ENCODE assay signal across 26 mouse cellular contexts in genomic region chr4:142888891-142889290, GRCm38 (mm10).
"Had no signal": no experiment of that assay in that cellular context is flagged by ENCODE, and none has a peak within 500 bp of the region (broad histone marks: within the 10 kb centered on the region; RNA-seq: fewer than 3 reads in every experiment).

No protein-coding gene starts in this region.

- H3K4me1 ChIP-seq: heart, embryonic 13.5 days; hindbrain, embryonic 13.5 days; intestine, embryonic 15.5 days; limb, embryonic 10.5 days; limb, embryonic 12.5 days; liver, embryonic 12.5 days had no signal

- DNase-seq: gastrocnemius, postnatal 14 days; gastrocnemius, postnatal 36 days; heart, adult 11 months; heart, adult 2 months; heart, postnatal 14 days; heart, postnatal 36 days; kidney, adult 18-20 months; kidney, adult 8-10 months; kidney, postnatal 10 days; kidney, postnatal 25 days; kidney, postnatal 4 days; liver had no signal

- H3K4me3 ChIP-seq: heart, adult 2 months; heart, embryonic 13.5 days; heart, embryonic 15.5 days; hindbrain, embryonic 13.5 days; hindbrain, embryonic 15.5 days; intestine, embryonic 15.5 days; layer of hippocampus, adult 2 months; left cerebral cortex, adult 2 months; limb, embryonic 10.5 days; limb, embryonic 12.5 days; liver, embryonic 12.5 days had no signal

- H3K36me3 ChIP-seq: heart, embryonic 13.5 days; heart, embryonic 15.5 days; hindbrain, embryonic 13.5 days; hindbrain, embryonic 15.5 days; intestine, embryonic 15.5 days; limb, embryonic 10.5 days; limb, embryonic 12.5 days; liver, embryonic 12.5 days had no signal

- H3K27ac ChIP-seq: heart, adult 2 months; heart, embryonic 13.5 days; heart, embryonic 15.5 days; hindbrain, embryonic 13.5 days; hindbrain, embryonic 15.5 days; intestine, embryonic 15.5 days; layer of hippocampus, adult 2 months; left cerebral cortex, adult 2 months; limb, embryonic 10.5 days; limb, embryonic 12.5 days; liver, embryonic 12.5 days; liver, embryonic 14.5 days had no signal

- H3K9ac ChIP-seq: heart, embryonic 13.5 days; heart, embryonic 15.5 days; hindbrain, embryonic 13.5 days; hindbrain, embryonic 15.5 days; intestine, embryonic 15.5 days; limb, embryonic 12.5 days; liver, embryonic 12.5 days; liver, embryonic 14.5 days had no signal

- H3K27me3 ChIP-seq: heart, embryonic 13.5 days; heart, embryonic 15.5 days; hindbrain, embryonic 13.5 days; hindbrain, embryonic 15.5 days; intestine, embryonic 15.5 days; limb, embryonic 12.5 days; liver, embryonic 12.5 days had no signal

- ATAC-seq: inflammation-experienced regulatory T-cells, adult 6 months; intestine, embryonic 15.5 days; intestine, postnatal 0 days; liver, embryonic 12.5 days had no signal

- H3K9me3 ChIP-seq: heart, embryonic 15.5 days; hindbrain, embryonic 15.5 days; intestine, embryonic 15.5 days; limb, embryonic 10.5 days; liver, embryonic 12.5 days had no signal

- H3K4me2 ChIP-seq: heart, embryonic 11.5 days; heart, embryonic 13.5 days; heart, embryonic 15.5 days; hindbrain, embryonic 13.5 days; hindbrain, embryonic 15.5 days; intestine, embryonic 15.5 days; limb, embryonic 12.5 days; liver, embryonic 12.5 days had no signal
